Mouse (Mus musculus): ENCODE data around the gene Vmn1r138.
"Not testable (repeated sequence)": the region's sequence is repeated elsewhere in the genome, so short reads cannot be mapped to it uniquely, and the experiment has no call there.

The Vmn1r138 gene

GRCm38 (mm10) chr7:22028797-22029196, at the start of gene Vmn1r138:
Vmn1r138 (minus strand) TSS chr7:22028897.
- not testable (repeated sequence) for DNase-seq (ENCODE audit: extremely low spot score, low read depth, low spot score)

GRCm38 (mm10) chr7:22068757-22069156, 40.1 kb upstream of the Vmn1r138 start, which contains the start of gene Vmn1r139:
Vmn1r139 (plus strand) TSS chr7:22069057.
- DNase-seq (ENCODE audit: extremely low spot score, low read depth, low spot score), result not testable (repeated sequence)

- DNase-seq (ENCODE audit: extremely low spot score, low read depth, low spot score), result not testable (repeated sequence)
Measured at GRCm38 (mm10) chr7:22056205-22056604, 27.5 kb upstream of the Vmn1r138 start, which contains the start of gene Gm6176. Gm6176 (minus strand) TSS chr7:22056305.

GRCm38 (mm10) chr7:21994287-21994686, 34.4 kb downstream of the Vmn1r138 start, which contains the start of gene Vmn1r137:
Vmn1r137 (plus strand) TSS chr7:21994587.
- not testable (repeated sequence) for DNase-seq (ENCODE audit: extremely low spot score, low read depth, low spot score)

Measured in hindlimb bud, embryonic 11.5 days (tissue).